Mouse (Mus musculus) ES-E14 (cell line): ENCODE data around the gene Trappc6a. TPM values are rescaled to one million over a fixed set of nuclear protein-coding genes. Genes with fewer than 3 reads are reported as not detected.

ENCODE experiments used
- DNase-seq: peaks from one replicate; pipeline ENCODE4 v3.0.0-alpha.2; 2013; ENCODE audit warnings: low read depth, low spot score
- H3K27ac ChIP-seq: 2 replicates; pipeline ENCODE4 v1.5.1; 2012; ENCODE audit warnings: low read depth, mild to moderate bottlenecking, low read length, moderate library complexity, mixed read lengths; ENCODE audit not compliant: poor library complexity, insufficient read depth, severe bottlenecking
- H3K36me3 ChIP-seq: 2 replicates; pipeline ENCODE4 v1.6.1; 2012; ENCODE audit warnings: mild to moderate bottlenecking, low read length, moderate library complexity, mixed read lengths; ENCODE audit not compliant: control insufficient read depth, poor library complexity, insufficient read depth, severe bottlenecking
- H3K4me1 ChIP-seq, 2 experiments: fragments of 150-350 bp in 1 of 2; sonication (generic) in 1 of 2; 2 replicates each; pipeline ENCODE4 v1.6.1; 2012; ENCODE audit warnings: low read length in 2 of 2, mild to moderate bottlenecking in 1 of 2, mixed read lengths in 1 of 2; ENCODE audit not compliant: control insufficient read depth in 2 of 2, insufficient read depth in 2 of 2, poor library complexity in 1 of 2
- H3K4me3 ChIP-seq, 2 experiments: fragments of 150-350 bp in 1 of 2; sonication (generic) in 1 of 2; 2 replicates each; pipeline ENCODE4 v1.5.1; 2012; ENCODE audit warnings: low read length in 2 of 2, low read depth in 1 of 2, mild to moderate bottlenecking in 1 of 2, mixed read lengths in 1 of 2; ENCODE audit not compliant: insufficient read depth in 1 of 2, poor library complexity in 1 of 2, severe bottlenecking in 1 of 2
- H3K9ac ChIP-seq: 2 replicates; pipeline ENCODE4 v1.6.1; 2012; ENCODE audit warnings: low read depth, mild to moderate bottlenecking, low read length, mixed read lengths; ENCODE audit not compliant: poor library complexity, insufficient read depth, severe bottlenecking
- H3K9me3 ChIP-seq: fragments of 150-350 bp; sonication (generic); 2 replicates; pipeline ENCODE4 v1.6.1; 2012; ENCODE audit warnings: low read depth, mild to moderate bottlenecking, low read length; ENCODE audit not compliant: control insufficient read depth, insufficient read depth
- CHD2 ChIP-seq: IDR thresholded peaks from 2 replicates; pipeline ENCODE4 v1.6.1; 2014; ENCODE audit warnings: mild to moderate bottlenecking, low read depth, low read length, inconsistent platforms
- HCFC1 ChIP-seq: IDR thresholded peaks from 2 replicates; pipeline ENCODE4 v1.6.1; 2012; ENCODE audit warnings: low read length, inconsistent platforms, borderline replicate concordance; ENCODE audit not compliant: insufficient read depth
- MAFK ChIP-seq: IDR thresholded peaks from 2 replicates; pipeline ENCODE4 v1.6.1; 2014; ENCODE audit warnings: mild to moderate bottlenecking, low read depth, low read length, inconsistent platforms; ENCODE audit not compliant: insufficient read depth
- ZC3H11A ChIP-seq: IDR thresholded peaks from 2 replicates; pipeline ENCODE4 v1.6.1; 2012; ENCODE audit warnings: low read depth, mild to moderate bottlenecking, inconsistent platforms, low read length, borderline replicate concordance
- ZNF384 ChIP-seq: IDR thresholded peaks from 2 replicates; pipeline ENCODE4 v1.6.1; 2012; ENCODE audit warnings: low read depth, low read length, inconsistent platforms
- in situ Hi-C, 2 experiments: fragments of 600-800 bp; cut with MboI; formaldehyde crosslinking; loops; one replicate each; pipeline ENCODE4 v1.15.1; 2025; ENCODE audit warnings: low sequenced_read_pairs in 2 of 2, inconsistent platforms in 1 of 2; ENCODE audit not compliant: unreplicated experiment in 2 of 2
- total RNA-seq: library from RNA; depleted of rRNA; stranded (reverse); fragments of 300-350 nt; gene quantifications from 2 replicates; pipeline ENCODE4 v1.2.3, GENCODE M21; 2012

The Trappc6a gene
- total RNA-seq, 1 experiment: 33.2 TPM

- no peak for DNase-seq
- in situ Hi-C loops: no loop called here
- Histone ChIP-seq H3K36me3 (peaks cover 23% of the 10 kb centered on the region; the same call in 1 of the 2 replicates), H3K4me1 (no peaks in the 10 kb centered on the region), H3K9ac (no peak overlapping the region), H3K4me3 (no peak overlapping the region), H3K9me3 (peaks cover 20% of the 10 kb centered on the region), H3K27ac (no peak overlapping the region; the same call in 1 of the 2 replicates)
- TF ChIP-seq ZNF384 (no peak), HCFC1 (no peak), CHD2 (no peak), MAFK (no peak), ZC3H11A (no peak)
These were observed 34.0 kb downstream of the Trappc6a start for GRCm38 (mm10) chr7:19542155-19542691.

- H3K4me3 ChIP-seq: no peak overlapping the region
- no peak for TF ChIP-seq ZNF384
- TF ChIP-seq HCFC1: no peak
- TF ChIP-seq CHD2: no peak
- TF ChIP-seq MAFK: no peak
- no peak for TF ChIP-seq ZC3H11A
- H3K36me3 ChIP-seq: peaks cover 18% of the 10 kb centered on the region; the same call in 1 of the 2 replicates
- DNase-seq: no peak
- no peak overlapping the region for H3K27ac ChIP-seq
- peaks cover 17% of the 10 kb centered on the region for H3K9me3 ChIP-seq
- no peaks in the 10 kb centered on the region for H3K4me1 ChIP-seq
- in situ Hi-C loops: no loop called here
- H3K9ac ChIP-seq: no peak overlapping the region
These were observed 35.4 kb downstream of the Trappc6a start for GRCm38 (mm10) chr7:19543584-19543983.

GRCm38 (mm10) chr7:19546007-19546406 lies 37.8 kb downstream of the Trappc6a start:
- TF ChIP-seq ZNF384 (no peak), CHD2 (no peak), HCFC1 (no peak)
- DNase-seq: no peak
- Histone ChIP-seq H3K9ac (no peak overlapping the region), H3K27ac (no peak overlapping the region), H3K4me3 (no peak overlapping the region), H3K36me3 (peaks cover 18% of the 10 kb centered on the region; the same call in 1 of the 2 replicates), H3K4me1 (no peaks in the 10 kb centered on the region), H3K9me3 (peaks cover 4% of the 10 kb centered on the region)
- in situ Hi-C loops: no loop called here

- in situ Hi-C loops: no loop called here
- Histone ChIP-seq H3K4me3 (no peak overlapping the region), H3K4me1 (no peaks in the 10 kb centered on the region), H3K9me3 (no peaks in the 10 kb centered on the region), H3K36me3 (peaks cover 8% of the 10 kb centered on the region; the same call in 1 of the 2 replicates), H3K9ac (no peak overlapping the region), H3K27ac (no peak overlapping the region)
- DNase-seq: no peak
- TF ChIP-seq CHD2 (no peak), MAFK (no peak), HCFC1 (no peak), ZNF384 (no peak), ZC3H11A (no peak)
These were observed 39.3 kb downstream of the Trappc6a start for GRCm38 (mm10) chr7:19547344-19547969.
